Mouse (Mus musculus): Measurements from ENCODE around the gene Tbcd. TPM values are rescaled to one million over a fixed set of nuclear protein-coding genes. Genes with fewer than 3 reads are reported as not detected.

Tbcd gene
- polyA plus RNA-seq, 1 experiment from 2014 or later, result 21.2 TPM

GRCm38 (mm10) chr11:121420379-121420778 is 31.4 kb upstream of the Tbcd start:
- H3K4me1 ChIP-seq (ENCODE audit: insufficient read depth), result peaks cover 11% of the 10 kb centered on the region
- H3K27ac ChIP-seq (ENCODE audit: low read depth), result peak overlapping the region; percentile 53; the same call in 1 of the 2 replicates
- peak overlapping the region; percentile 89; the same call in 1 of the 2 replicates for H3K4me3 ChIP-seq (ENCODE audit: low read depth, low read length)
- TF ChIP-seq CTCF (IDR thresholded peaks at IDR 0.05; ENCODE audit: low read depth), result no peak
- TF ChIP-seq EP300 (IDR thresholded peaks at IDR 0.05; ENCODE audit: low read depth), result no peak
- H3K4me2 ChIP-seq (ENCODE audit: low read depth, low read length), result peak overlapping the region; percentile 88
- H3K27me3 ChIP-seq (ENCODE audit: insufficient read depth, low read length), result no peaks in the 10 kb centered on the region
- H3K36me3 ChIP-seq (replicated peaks; ENCODE audit: insufficient read depth, low read length), result peaks cover 8% of the 10 kb centered on the region; the same call in 1 of the 2 replicates
- ATAC-seq (no peak), DNase-seq (no peak)
- 53% methylated on average over 5 of the region's 5 CpGs for WGBS (ENCODE audit: insufficient replicate concordance)
- H3K9ac ChIP-seq (replicated peaks), result no peak overlapping the region
- H3K9me3 ChIP-seq (ENCODE audit: low read length), result no peaks in the 10 kb centered on the region

GRCm38 (mm10) chr11:121420830-121421552 is 30.8 kb upstream of the Tbcd start, which contains the start of gene Fn3krp:
Gene Fn3krp (plus strand): TSS chr11:121421401.
- peak within 1 kb of the TSS; percentile 88 for H3K4me2 ChIP-seq (ENCODE audit: low read depth, low read length)
- DNase-seq (peak; percentile 100), ATAC-seq (peak; percentile 100)
- 2% methylated on average over 28 of the region's 28 CpGs for WGBS (ENCODE audit: insufficient replicate concordance)
- peaks cover 11% of the 10 kb centered on the region for H3K4me1 ChIP-seq (ENCODE audit: insufficient read depth)
- peak within 1 kb of the TSS; percentile 89 for H3K4me3 ChIP-seq (ENCODE audit: low read depth, low read length)
- H3K27ac ChIP-seq (ENCODE audit: low read depth), result peak within 1 kb of the TSS; percentile 71
- peak within 1 kb of the TSS; percentile 86 for H3K9ac ChIP-seq (replicated peaks)
- H3K36me3 ChIP-seq (replicated peaks; ENCODE audit: insufficient read depth, low read length), result peaks cover 9% of the 10 kb centered on the region
- no peaks in the 10 kb centered on the region for H3K9me3 ChIP-seq (ENCODE audit: low read length)
- TF ChIP-seq CTCF (IDR thresholded peaks at IDR 0.05; ENCODE audit: low read depth), result peak; percentile 23
- TF ChIP-seq EP300 (IDR thresholded peaks at IDR 0.05; ENCODE audit: low read depth), result no peak
- H3K27me3 ChIP-seq (ENCODE audit: insufficient read depth, low read length), result no peaks in the 10 kb centered on the region

- Histone ChIP-seq H3K4me2 (ENCODE audit: low read depth, low read length) (peak overlapping the region; percentile 88), H3K9me3 (ENCODE audit: low read length) (no peaks in the 10 kb centered on the region), H3K36me3 (replicated peaks; ENCODE audit: insufficient read depth, low read length) (peaks cover 16% of the 10 kb centered on the region), H3K4me1 (ENCODE audit: insufficient read depth) (peaks cover 11% of the 10 kb centered on the region), H3K27ac (ENCODE audit: low read depth) (peak overlapping the region; percentile 71), H3K4me3 (ENCODE audit: low read depth, low read length) (peak overlapping the region; percentile 89), H3K9ac (replicated peaks) (peak overlapping the region; percentile 86), H3K27me3 (ENCODE audit: insufficient read depth, low read length) (no peaks in the 10 kb centered on the region)
- peak; percentile 69 for ATAC-seq
- WGBS (ENCODE audit: insufficient replicate concordance), result under 1% methylated on average over 28 of the region's 28 CpGs
- no peak for DNase-seq
- TF ChIP-seq EP300 (IDR thresholded peaks at IDR 0.05; ENCODE audit: low read depth), result no peak
- no peak for TF ChIP-seq CTCF (IDR thresholded peaks at IDR 0.05; ENCODE audit: low read depth)
Measured at GRCm38 (mm10) chr11:121421553-121422173, 30.1 kb upstream of the Tbcd start.

GRCm38 (mm10) chr11:121433397-121433796 is 18.4 kb upstream of the Tbcd start:
- Histone ChIP-seq H3K4me1 (ENCODE audit: insufficient read depth) (peaks cover 36% of the 10 kb centered on the region), H3K27me3 (ENCODE audit: insufficient read depth, low read length) (no peaks in the 10 kb centered on the region), H3K9ac (replicated peaks) (peak overlapping the region; percentile 50), H3K36me3 (replicated peaks; ENCODE audit: insufficient read depth, low read length) (peaks cover 24% of the 10 kb centered on the region), H3K4me2 (ENCODE audit: low read depth, low read length) (peak overlapping the region; percentile 89), H3K4me3 (ENCODE audit: low read depth, low read length) (peak overlapping the region; percentile 58; the same call in 1 of the 2 replicates), H3K27ac (ENCODE audit: low read depth) (peak overlapping the region; percentile 92), H3K9me3 (ENCODE audit: low read length) (no peaks in the 10 kb centered on the region)
- 50% methylated on average over 4 of the region's 4 CpGs for WGBS (ENCODE audit: insufficient replicate concordance)
- TF ChIP-seq EP300 (IDR thresholded peaks at IDR 0.05; ENCODE audit: low read depth) (peak; percentile 95), CTCF (IDR thresholded peaks at IDR 0.05; ENCODE audit: low read depth) (no peak)
- peak; percentile 83 for ATAC-seq
- DNase-seq, result peak; percentile 62

GRCm38 (mm10) chr11:121434156-121435155 is 17.3 kb upstream of the Tbcd start, which contains the start of gene Fn3k:
Gene Fn3k (plus strand): TSS chr11:121434913.
- 6% methylated on average over 30 of the region's 30 CpGs for WGBS (ENCODE audit: insufficient replicate concordance)
- Histone ChIP-seq H3K9me3 (ENCODE audit: low read length) (no peaks in the 10 kb centered on the region), H3K4me3 (ENCODE audit: low read depth, low read length) (peak within 1 kb of the TSS; percentile 58), H3K4me2 (ENCODE audit: low read depth, low read length) (peak within 1 kb of the TSS; percentile 89), H3K9ac (replicated peaks) (peak within 1 kb of the TSS; percentile 50), H3K27me3 (ENCODE audit: insufficient read depth, low read length) (no peaks in the 10 kb centered on the region), H3K27ac (ENCODE audit: low read depth) (peak within 1 kb of the TSS; percentile 92), H3K4me1 (ENCODE audit: insufficient read depth) (peaks cover 36% of the 10 kb centered on the region), H3K36me3 (replicated peaks; ENCODE audit: insufficient read depth, low read length) (peaks cover 14% of the 10 kb centered on the region)
- peak; percentile 92 for DNase-seq
- TF ChIP-seq CTCF (IDR thresholded peaks at IDR 0.05; ENCODE audit: low read depth) (no peak), EP300 (IDR thresholded peaks at IDR 0.05; ENCODE audit: low read depth) (peak; percentile 93)
- peak; percentile 89 for ATAC-seq

All from liver, postnatal 0 days (tissue).